Mouse (Mus musculus) liver, postnatal 0 days (tissue): Measurements from ENCODE around the gene Gm37240.

Experiments
- CTCF ChIP-seq: sonication (generic); IDR thresholded peaks from 2 replicates; pipeline ENCODE4 v1.5.1; 2016; ENCODE audit warnings: antibody characterized with exemption, low read depth
- EP300 ChIP-seq: IDR thresholded peaks from 2 replicates; pipeline ENCODE4 v1.6.1; 2016; ENCODE audit warnings: antibody characterized with exemption, low read depth, mild to moderate bottlenecking

GRCm38 (mm10) chr3:84923256-84923655 lies 964.1 kb downstream of the Gm37240 start:
- TF ChIP-seq CTCF (no peak), EP300 (no peak)
